Mouse (Mus musculus) liver, embryonic 15.5 days (tissue): ENCODE measurements around the gene Map3k10. TPM values are rescaled to one million over a fixed set of nuclear protein-coding genes. Genes with fewer than 3 reads are reported as not detected.

ENCODE experiments used
- ATAC-seq: fragments of 200-750 bp; cut with Nextera tagmentation; 2 replicates; pipeline ENCODE4 v1.8.0; 2017; ENCODE audit warnings: moderate number of reproducible peaks, mild to moderate bottlenecking, moderate library complexity; ENCODE audit not compliant: insufficient read depth
- H3K27ac ChIP-seq: fragments of 300-500 bp; sonication (generic); replicated peaks from 2 replicates; pipeline ENCODE4 v1.5.1; 2015; ENCODE audit warnings: mild to moderate bottlenecking, inconsistent platforms
- H3K27me3 ChIP-seq: fragments of 300-500 bp; sonication (generic); 2 replicates; pipeline ENCODE4 v1.6.1; 2015; ENCODE audit warnings: mild to moderate bottlenecking, inconsistent platforms
- H3K36me3 ChIP-seq: fragments of 300-500 bp; sonication (generic); replicated peaks from 2 replicates; pipeline ENCODE4 v1.6.1; 2015; ENCODE audit warnings: moderate library complexity, mild to moderate bottlenecking, inconsistent platforms
- H3K4me1 ChIP-seq: fragments of 300-500 bp; sonication (generic); replicated peaks from 2 replicates; pipeline ENCODE4 v1.6.1; 2015; ENCODE audit warnings: inconsistent platforms
- H3K4me2 ChIP-seq: fragments of 300-500 bp; sonication (generic); 2 replicates; pipeline ENCODE4 v1.6.1; 2015; ENCODE audit warnings: moderate library complexity, mild to moderate bottlenecking, inconsistent platforms
- H3K4me3 ChIP-seq: fragments of 300-500 bp; sonication (generic); replicated peaks from 2 replicates; pipeline ENCODE4 v1.5.1; 2015; ENCODE audit warnings: mild to moderate bottlenecking, inconsistent platforms
- H3K9ac ChIP-seq: fragments of 300-500 bp; sonication (generic); 2 replicates; pipeline ENCODE4 v1.6.1; 2015; ENCODE audit warnings: moderate library complexity, mild to moderate bottlenecking, inconsistent platforms
- H3K9me3 ChIP-seq: fragments of 300-500 bp; sonication (generic); replicated peaks from 2 replicates; pipeline ENCODE4 v1.6.1; 2016; ENCODE audit warnings: inconsistent platforms
- WGBS: fragments of 180-500 bp; shearing (Covaris S2); methylation state at CpG from one replicate; pipeline ENCODE4 v1.1.7; 2015; ENCODE audit warnings: mixed read lengths; ENCODE audit not compliant: insufficient replicate concordance; 5-methylcytosine and 5-hydroxymethylcytosine counted together
- polyA plus RNA-seq: library from polyadenylated mRNA; unstranded; fragments of >200 nt; fragmentation: Nextera tagmentation; extraction: Ambion mirVana; gene quantifications from 2 replicates; pipeline ENCODE4 v1.2.1, GENCODE M21; 2015

Map3k10 gene
- polyA plus RNA-seq, 1 experiment from 2014 or later = 1.5 TPM

GRCm38 (mm10) chr7:27683218-27683617 is 8.8 kb upstream of the Map3k10 start:
- peaks cover 3% of the 10 kb centered on the region for H3K27me3 ChIP-seq
- peaks cover 2% of the 10 kb centered on the region for H3K4me1 ChIP-seq
- no peak overlapping the region for H3K27ac ChIP-seq
- no peak overlapping the region for H3K4me3 ChIP-seq
- H3K9me3 ChIP-seq = no peaks in the 10 kb centered on the region
- no peak overlapping the region for H3K9ac ChIP-seq
- H3K36me3 ChIP-seq = no peaks in the 10 kb centered on the region
- 21% methylated on average over 2 of the region's 2 CpGs for WGBS
- H3K4me2 ChIP-seq = no peak overlapping the region
- ATAC-seq = no peak

GRCm38 (mm10) chr7:27675222-27675612 is 819 bp upstream of the Map3k10 start:
- WGBS = 33% methylated on average over 14 of the region's 14 CpGs
- no peaks in the 10 kb centered on the region for H3K9me3 ChIP-seq
- H3K4me1 ChIP-seq = peaks cover 23% of the 10 kb centered on the region
- ATAC-seq = no peak
- peak overlapping the region; percentile 98 for H3K4me2 ChIP-seq
- H3K27me3 ChIP-seq = peaks cover 14% of the 10 kb centered on the region
- no peaks in the 10 kb centered on the region for H3K36me3 ChIP-seq
- peak overlapping the region; percentile 80; the same call in 1 of the 2 replicates for H3K9ac ChIP-seq
- H3K4me3 ChIP-seq = peak overlapping the region; percentile 76
- 0 out of 2 replicates have a peak overlapping the region, but pooled peaks have one; percentile 80 for H3K27ac ChIP-seq

- H3K27me3 ChIP-seq = peaks cover 14% of the 10 kb centered on the region
- H3K4me1 ChIP-seq = peaks cover 23% of the 10 kb centered on the region
- peak overlapping the region; percentile 80 for H3K9ac ChIP-seq
- ATAC-seq = peak; percentile 71
- no peaks in the 10 kb centered on the region for H3K9me3 ChIP-seq
- H3K4me3 ChIP-seq = peak overlapping the region; percentile 76
- no peaks in the 10 kb centered on the region for H3K36me3 ChIP-seq
- 0% methylated on average over 38 of the region's 38 CpGs for WGBS
- H3K4me2 ChIP-seq = peak overlapping the region; percentile 98
- peak overlapping the region; percentile 80 for H3K27ac ChIP-seq
Measured at GRCm38 (mm10) chr7:27674195-27674521, 240 bp downstream of the Map3k10 start.

- H3K4me3 ChIP-seq = peak overlapping the region; percentile 76
- no peaks in the 10 kb centered on the region for H3K36me3 ChIP-seq
- peak overlapping the region; percentile 80 for H3K9ac ChIP-seq
- H3K27ac ChIP-seq = no peak overlapping the region
- H3K9me3 ChIP-seq = no peaks in the 10 kb centered on the region
- WGBS = under 1% methylated on average over 52 of the region's 52 CpGs
- peaks cover 23% of the 10 kb centered on the region for H3K4me1 ChIP-seq
- peak overlapping the region; percentile 98 for H3K4me2 ChIP-seq
- ATAC-seq = 0 out of 2 replicates have a peak, but pooled peaks have one; percentile 1
- peaks cover 14% of the 10 kb centered on the region for H3K27me3 ChIP-seq
Measured at GRCm38 (mm10) chr7:27673575-27674131, 745 bp downstream of the Map3k10 start.

DNA sequence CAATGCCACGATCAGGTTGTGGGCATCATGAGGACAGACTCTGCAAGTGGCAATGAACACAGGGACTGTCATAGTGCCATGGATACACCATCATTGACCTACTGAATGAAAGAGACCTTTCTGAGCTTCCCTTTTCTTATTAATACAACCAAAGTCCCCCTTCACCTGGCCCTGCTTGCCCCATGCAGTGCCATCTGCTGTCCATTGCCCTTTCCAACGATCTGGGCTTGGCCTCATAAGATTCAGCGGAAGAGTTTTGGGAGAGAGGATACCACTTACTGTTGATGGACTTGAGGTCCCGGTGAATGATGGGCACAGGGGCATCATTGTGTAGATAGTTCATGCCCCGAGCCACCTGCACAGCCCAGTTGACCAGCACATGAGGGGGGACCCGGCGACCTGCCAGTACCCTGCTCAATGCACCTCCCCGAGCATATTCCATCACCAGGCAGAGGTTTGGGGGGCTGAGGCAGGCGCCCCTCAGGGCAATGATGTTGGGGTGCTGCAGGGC is 1.3 kb downstream of the Map3k10 start:
- no peaks in the 10 kb centered on the region for H3K9me3 ChIP-seq
- peak overlapping the region; percentile 80; the same call in 1 of the 2 replicates for H3K9ac ChIP-seq
- 43% methylated on average over 9 of the region's 9 CpGs for whole genome bisulfite sequencing

DNA sequence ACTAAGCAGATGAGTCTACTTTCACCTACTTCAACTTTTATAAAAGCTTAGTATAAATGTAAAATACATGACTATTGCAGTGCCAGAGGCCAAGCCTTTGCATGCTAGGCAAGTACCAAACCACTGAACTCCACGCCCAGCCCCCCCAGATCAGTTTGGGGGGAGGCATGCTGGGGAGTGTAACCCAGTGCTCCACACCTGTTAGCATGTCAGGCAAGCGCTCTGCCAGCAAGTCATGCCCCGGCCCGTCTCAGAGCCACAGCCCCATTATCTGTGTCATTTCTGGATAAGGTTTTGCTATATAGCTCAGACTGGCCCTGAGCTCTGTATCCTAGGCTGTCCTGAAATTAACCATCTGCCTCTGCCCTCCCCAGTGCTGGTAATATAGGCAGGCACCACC is 12.4 kb downstream of the Map3k10 start:
- Histone ChIP-seq H3K4me3 (no peak overlapping the region), H3K4me1 (peaks cover 16% of the 10 kb centered on the region), H3K4me2 (no peak overlapping the region), H3K9me3 (no peaks in the 10 kb centered on the region), H3K27ac (no peak overlapping the region), H3K9ac (no peak overlapping the region), H3K36me3 (no peaks in the 10 kb centered on the region), H3K27me3 (peaks cover 42% of the 10 kb centered on the region)
- ATAC-seq = no peak
- 56% methylated on average over 4 of the region's 4 CpGs for WGBS

More for the DNA sequence above, 1.3 kb downstream of the Map3k10 start:
- H3K27me3 ChIP-seq = peaks cover 14% of the 10 kb centered on the region
- ATAC-seq = no peak
- H3K4me1 ChIP-seq = peaks cover 23% of the 10 kb centered on the region
- H3K36me3 ChIP-seq = no peaks in the 10 kb centered on the region
- no peak overlapping the region for H3K27ac ChIP-seq
- H3K4me3 ChIP-seq = peak overlapping the region; percentile 76
- H3K4me2 ChIP-seq = peak overlapping the region; percentile 98

DNA sequence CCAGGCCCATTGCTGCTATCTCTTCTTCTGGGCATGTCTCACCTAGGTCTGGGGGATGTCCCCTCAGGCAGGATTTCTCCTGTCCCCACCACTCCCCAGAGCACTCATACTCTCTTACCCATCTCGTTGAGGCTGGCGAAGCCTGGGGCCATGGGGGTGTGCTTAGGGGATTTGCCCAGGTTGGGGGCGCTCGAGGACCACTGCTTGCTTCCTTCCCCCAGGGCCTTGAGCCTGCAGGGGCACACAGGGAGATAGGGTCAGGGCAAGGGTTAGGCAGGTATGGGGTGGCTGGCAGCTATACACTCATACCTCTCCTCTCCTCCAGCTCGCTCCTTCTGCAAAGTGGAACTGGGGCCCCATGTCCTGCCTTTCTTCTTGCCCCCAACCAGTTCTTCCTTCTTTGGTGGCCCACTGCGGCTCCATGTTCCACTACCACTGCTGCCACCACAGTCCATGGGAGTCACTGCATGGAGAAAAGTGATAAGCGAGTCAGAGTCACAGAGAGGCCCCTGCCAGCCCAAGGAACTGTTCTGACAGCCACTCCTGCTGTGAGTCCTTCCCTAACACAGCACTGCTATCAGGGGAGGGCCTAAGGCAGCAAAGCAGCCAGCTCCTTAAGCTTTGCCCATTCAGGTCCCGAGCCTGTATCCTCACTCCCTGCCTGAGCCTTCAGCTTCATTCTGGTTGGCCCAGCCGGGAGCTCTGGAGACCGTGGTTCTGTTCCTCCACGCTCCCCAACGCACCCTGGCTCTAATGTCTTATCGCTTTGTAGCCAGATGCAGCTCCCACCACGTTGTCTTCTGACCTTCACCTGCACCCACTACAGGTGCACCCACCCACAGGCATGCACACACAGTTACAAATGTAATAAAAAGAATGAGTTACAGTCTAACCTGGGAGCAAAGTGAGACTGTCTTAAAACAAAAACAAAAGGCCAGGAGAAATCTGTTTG is 15.4 kb downstream of the Map3k10 start:
- Histone ChIP-seq H3K9me3 (no peaks in the 10 kb centered on the region), H3K4me3 (no peak overlapping the region), H3K9ac (no peak overlapping the region), H3K4me1 (peaks cover 18% of the 10 kb centered on the region), H3K4me2 (peak overlapping the region; percentile 43), H3K27ac (no peak overlapping the region), H3K36me3 (no peaks in the 10 kb centered on the region), H3K27me3 (peaks cover 72% of the 10 kb centered on the region)
- ATAC-seq = peak; percentile 76
- WGBS = 24% methylated on average over 14 of the region's 14 CpGs

GRCm38 (mm10) chr7:27657824-27658395 is 16.5 kb downstream of the Map3k10 start:
- Histone ChIP-seq H3K9me3 (no peaks in the 10 kb centered on the region), H3K4me2 (peak overlapping the region; percentile 43; the same call in 1 of the 2 replicates)
- WGBS = 23% methylated on average over 53 of the region's 53 CpGs

DNA sequence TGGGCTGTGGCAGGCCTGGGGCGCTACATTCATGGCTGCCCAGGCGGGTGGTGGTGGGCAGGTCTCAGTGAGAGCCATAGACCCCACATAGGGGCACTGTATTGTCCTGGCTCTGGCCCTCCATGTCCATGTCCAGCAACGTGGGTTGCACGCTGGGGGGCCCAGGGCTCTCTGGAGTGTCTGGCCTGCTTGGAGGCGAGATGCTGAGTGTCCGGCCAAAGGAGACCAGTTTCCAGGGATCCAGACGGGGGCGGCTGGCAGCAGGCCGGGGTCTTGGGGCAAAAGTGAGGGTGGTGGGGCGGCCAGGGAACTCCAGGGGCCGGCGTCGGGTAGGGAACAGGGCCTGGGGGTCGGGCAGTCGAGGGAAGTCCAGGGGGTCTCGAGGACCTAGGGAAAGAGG is 17.8 kb downstream of the Map3k10 start:
- H3K4me1 ChIP-seq = peaks cover 22% of the 10 kb centered on the region
- H3K4me2 ChIP-seq = no peak overlapping the region
- H3K9me3 ChIP-seq = no peaks in the 10 kb centered on the region
- H3K36me3 ChIP-seq = no peaks in the 10 kb centered on the region
- ATAC-seq = no peak
- WGBS = 75% methylated on average over 16 of the region's 16 CpGs
- no peak overlapping the region for H3K4me3 ChIP-seq
- H3K27ac ChIP-seq = no peak overlapping the region
- H3K27me3 ChIP-seq = peaks cover 82% of the 10 kb centered on the region
- H3K9ac ChIP-seq = no peak overlapping the region

More at GRCm38 (mm10) chr7:27657824-27658395, 16.5 kb downstream of the Map3k10 start:
- Histone ChIP-seq H3K27me3 (peaks cover 78% of the 10 kb centered on the region), H3K4me3 (peak overlapping the region; percentile 14; the same call in 1 of the 2 replicates), H3K4me1 (peaks cover 22% of the 10 kb centered on the region), H3K9ac (no peak overlapping the region), H3K36me3 (no peaks in the 10 kb centered on the region), H3K27ac (no peak overlapping the region)
- ATAC-seq = no peak

GRCm38 (mm10) chr7:27655545-27655944 is 18.9 kb downstream of the Map3k10 start:
- no peak overlapping the region for H3K4me2 ChIP-seq
- no peaks in the 10 kb centered on the region for H3K9me3 ChIP-seq
- no peaks in the 10 kb centered on the region for H3K36me3 ChIP-seq
- no peak overlapping the region for H3K4me3 ChIP-seq
- no peak overlapping the region for H3K27ac ChIP-seq
- H3K9ac ChIP-seq = no peak overlapping the region
- H3K27me3 ChIP-seq = peaks cover 88% of the 10 kb centered on the region
- peaks cover 26% of the 10 kb centered on the region for H3K4me1 ChIP-seq
- 37% methylated on average over 11 of the region's 11 CpGs for whole genome bisulfite sequencing
- ATAC-seq = no peak
